Mouse (Mus musculus): Measurements from ENCODE around the gene Grm2. TPM values are rescaled to one million over a fixed set of nuclear protein-coding genes. Genes with fewer than 3 reads are reported as not detected.
A peak's percentile ranks its signal among the peaks of the same experiment; 100 is the strongest.

Grm2 gene
- polyA plus RNA-seq, 1 experiment, result 17.1 TPM

DNA sequence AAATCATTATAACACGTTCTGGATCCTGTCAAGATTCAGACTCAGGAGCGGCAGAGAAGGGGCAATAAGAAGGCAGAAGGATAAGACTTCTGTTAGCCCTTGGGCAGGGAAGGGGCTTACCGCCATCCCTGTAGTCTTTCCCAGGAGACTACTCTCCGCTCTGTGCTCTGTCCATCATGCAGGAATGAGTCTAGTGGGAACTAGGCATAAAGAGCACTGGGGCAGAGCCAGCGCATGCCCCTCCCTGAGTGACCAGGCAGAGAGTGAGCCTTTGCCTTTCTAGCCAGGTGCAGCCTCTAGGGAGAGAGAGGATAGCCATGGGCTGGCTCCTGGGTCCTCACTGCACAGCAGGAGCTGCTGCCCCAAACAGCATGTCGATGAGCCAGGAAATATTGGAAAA, 9.0 kb upstream of the Grm2 start:
- TF ChIP-seq CTCF (IDR thresholded peaks at IDR 0.05; ENCODE audit: borderline replicate concordance, insufficient read depth, low read depth, low read length) (no peak), POLR2A (IDR thresholded peaks at IDR 0.05; ENCODE audit: borderline replicate concordance, insufficient read depth, low read length) (no peak)
- no peak overlapping the region for H3K27ac ChIP-seq (ENCODE audit: insufficient read depth, low read length)
- no peak overlapping the region for H3K4me3 ChIP-seq (replicated peaks; ENCODE audit: insufficient read depth, low read depth, low read length)
- no peaks in the 10 kb centered on the region for H3K27me3 ChIP-seq (ENCODE audit: control insufficient read depth, insufficient read depth, low read length)
- H3K4me1 ChIP-seq (ENCODE audit: control insufficient read depth, insufficient read depth, low read length), result peaks cover 13% of the 10 kb centered on the region
- DNase-seq, result no peak
- WGBS, result 48% methylated on average over 6 of the region's 6 CpGs

DNA sequence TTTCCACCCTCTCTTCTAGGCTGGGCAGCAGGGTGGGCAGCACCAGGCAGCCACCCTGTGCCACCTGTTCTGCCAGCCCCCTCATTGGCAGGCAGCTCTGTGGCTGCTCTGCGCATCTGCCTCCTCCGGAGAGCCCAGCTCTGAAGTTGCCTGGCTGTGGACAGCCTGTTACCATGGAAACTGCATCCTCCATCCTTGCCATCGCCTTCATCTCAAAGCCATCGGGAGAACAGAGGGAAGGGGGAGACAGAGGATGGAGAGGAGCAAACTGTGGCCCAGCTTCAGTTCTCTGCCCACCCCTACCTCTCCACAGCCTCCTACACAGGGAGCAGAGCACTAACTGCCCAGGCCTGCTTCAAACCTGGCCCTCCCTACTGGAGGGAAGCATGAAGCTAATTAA, 8.6 kb upstream of the Grm2 start:
- H3K27me3 ChIP-seq (ENCODE audit: control insufficient read depth, insufficient read depth, low read length), result no peaks in the 10 kb centered on the region
- WGBS, result 14% methylated on average over 4 of the region's 4 CpGs
- DNase-seq, result no peak
- peaks cover 13% of the 10 kb centered on the region for H3K4me1 ChIP-seq (ENCODE audit: control insufficient read depth, insufficient read depth, low read length)
- TF ChIP-seq POLR2A (IDR thresholded peaks at IDR 0.05; ENCODE audit: borderline replicate concordance, insufficient read depth, low read length), result no peak
- no peak for TF ChIP-seq CTCF (IDR thresholded peaks at IDR 0.05; ENCODE audit: borderline replicate concordance, insufficient read depth, low read depth, low read length)
- H3K4me3 ChIP-seq (replicated peaks; ENCODE audit: insufficient read depth, low read depth, low read length), result no peak overlapping the region
- H3K27ac ChIP-seq (ENCODE audit: insufficient read depth, low read length), result no peak overlapping the region

DNA sequence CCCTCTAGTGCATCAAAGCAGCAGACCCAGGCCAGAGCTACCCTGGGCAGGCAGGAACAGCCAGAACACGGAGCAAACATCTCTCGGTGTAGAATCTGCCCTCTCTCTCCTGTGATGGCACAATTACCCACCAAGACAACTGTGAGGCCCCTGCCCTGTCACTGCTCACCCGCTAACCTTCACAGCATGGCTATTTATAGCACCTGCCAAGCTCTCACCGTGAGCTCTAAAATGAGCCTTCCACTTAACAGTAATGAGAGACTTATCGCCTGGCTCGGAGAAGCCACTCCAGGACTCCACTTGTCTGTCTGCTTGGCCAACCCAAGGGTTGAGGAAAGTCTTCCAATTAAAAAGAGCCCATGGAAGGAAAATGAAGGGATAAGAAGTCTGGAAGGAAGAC, 7.3 kb upstream of the Grm2 start:
- Histone ChIP-seq H3K4me3 (replicated peaks; ENCODE audit: insufficient read depth, low read depth, low read length) (no peak overlapping the region), H3K27ac (ENCODE audit: insufficient read depth, low read length) (no peak overlapping the region), H3K27me3 (ENCODE audit: control insufficient read depth, insufficient read depth, low read length) (no peaks in the 10 kb centered on the region), H3K4me1 (ENCODE audit: control insufficient read depth, insufficient read depth, low read length) (peaks cover 13% of the 10 kb centered on the region)
- no peak for DNase-seq
- TF ChIP-seq POLR2A (IDR thresholded peaks at IDR 0.05; ENCODE audit: borderline replicate concordance, insufficient read depth, low read length) (no peak), CTCF (IDR thresholded peaks at IDR 0.05; ENCODE audit: borderline replicate concordance, insufficient read depth, low read depth, low read length) (no peak)
- 52% methylated on average over 6 of the region's 6 CpGs for WGBS

DNA sequence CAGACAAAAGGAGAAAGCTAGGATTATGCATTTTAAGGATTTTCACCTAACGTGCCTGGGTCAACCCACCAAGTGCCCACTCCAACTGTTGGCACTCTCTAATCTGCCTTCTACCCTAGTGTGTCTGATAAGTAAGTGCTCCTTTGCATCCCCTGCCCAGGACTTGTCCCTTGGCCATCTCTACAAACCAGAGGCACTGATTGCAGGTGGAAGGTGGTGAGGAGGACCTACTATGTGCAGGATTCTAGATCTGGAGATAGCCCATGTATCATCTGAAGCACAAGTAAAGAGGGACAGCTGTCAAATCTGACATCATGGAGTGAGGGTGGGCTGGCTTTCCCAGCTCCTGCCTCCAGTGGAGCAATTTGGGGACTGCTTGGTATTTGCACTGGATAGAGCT, 4.1 kb upstream of the Grm2 start:
- 82% methylated on average over 1 of the region's 1 CpGs for WGBS

DNA sequence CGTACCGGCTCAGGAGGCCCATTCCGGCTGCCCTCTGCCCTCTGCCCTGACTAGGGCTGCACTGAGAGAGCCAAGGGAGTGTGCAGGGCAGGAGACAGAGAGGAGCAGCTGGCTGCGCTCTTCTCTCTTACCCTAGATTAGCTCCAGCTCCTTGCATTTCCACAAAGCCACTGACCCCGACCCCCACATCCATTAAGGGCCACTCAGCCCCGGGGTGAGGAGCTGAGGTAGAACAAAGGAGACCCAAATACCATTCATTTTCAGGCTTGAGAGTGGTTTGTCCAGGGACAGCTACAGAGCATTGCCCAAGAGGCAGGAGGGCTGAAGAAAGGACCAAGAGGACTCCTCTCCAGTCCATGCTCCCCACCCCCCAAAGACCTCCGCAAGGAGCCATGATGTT, 3.6 kb upstream of the Grm2 start:
- WGBS, result 52% methylated on average over 7 of the region's 7 CpGs
- no peak for DNase-seq

More for the DNA sequence above, 4.1 kb upstream of the Grm2 start:
- no peak overlapping the region for H3K4me3 ChIP-seq (replicated peaks; ENCODE audit: insufficient read depth, low read depth, low read length)
- no peak for TF ChIP-seq CTCF (IDR thresholded peaks at IDR 0.05; ENCODE audit: borderline replicate concordance, insufficient read depth, low read depth, low read length)
- no peak for TF ChIP-seq POLR2A (IDR thresholded peaks at IDR 0.05; ENCODE audit: borderline replicate concordance, insufficient read depth, low read length)
- no peak for DNase-seq
- H3K27me3 ChIP-seq (ENCODE audit: control insufficient read depth, insufficient read depth, low read length), result no peaks in the 10 kb centered on the region; the same call in 1 of the 2 replicates
- H3K4me1 ChIP-seq (ENCODE audit: control insufficient read depth, insufficient read depth, low read length), result peaks cover 25% of the 10 kb centered on the region
- H3K27ac ChIP-seq (ENCODE audit: insufficient read depth, low read length), result no peak overlapping the region

DNA sequence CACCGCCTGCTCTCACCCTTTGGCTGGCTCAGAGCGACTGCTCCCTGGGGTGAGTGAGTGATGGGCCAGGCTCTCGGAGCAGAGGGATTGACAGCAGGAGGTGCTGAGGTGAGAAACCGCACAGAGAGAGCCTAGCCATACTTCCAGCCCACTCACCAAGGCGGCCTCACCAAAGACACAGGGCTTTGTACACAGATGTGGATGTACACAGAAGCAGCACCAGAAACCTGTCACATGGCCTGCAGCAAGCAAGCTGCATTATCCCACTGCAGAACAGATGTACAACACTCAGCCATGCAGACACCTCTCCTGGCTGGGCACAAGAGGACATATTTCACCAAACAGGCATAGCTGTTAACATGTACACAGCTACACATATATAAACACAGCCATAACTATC, 1.7 kb upstream of the Grm2 start:
- WGBS, result 16% methylated on average over 5 of the region's 5 CpGs
- Histone ChIP-seq H3K27me3 (ENCODE audit: control insufficient read depth, insufficient read depth, low read length) (no peaks in the 10 kb centered on the region; the same call in 1 of the 2 replicates), H3K4me1 (ENCODE audit: control insufficient read depth, insufficient read depth, low read length) (peaks cover 16% of the 10 kb centered on the region), H3K27ac (ENCODE audit: insufficient read depth, low read length) (no peak overlapping the region), H3K4me3 (replicated peaks; ENCODE audit: insufficient read depth, low read depth, low read length) (no peak overlapping the region)
- TF ChIP-seq POLR2A (IDR thresholded peaks at IDR 0.05; ENCODE audit: borderline replicate concordance, insufficient read depth, low read length) (no peak), CTCF (IDR thresholded peaks at IDR 0.05; ENCODE audit: borderline replicate concordance, insufficient read depth, low read depth, low read length) (no peak)
- no peak for DNase-seq

More for the DNA sequence above, 3.6 kb upstream of the Grm2 start:
- no peaks in the 10 kb centered on the region; the same call in 1 of the 2 replicates for H3K27me3 ChIP-seq (ENCODE audit: control insufficient read depth, insufficient read depth, low read length)
- no peak overlapping the region for H3K27ac ChIP-seq (ENCODE audit: insufficient read depth, low read length)
- no peak overlapping the region for H3K4me3 ChIP-seq (replicated peaks; ENCODE audit: insufficient read depth, low read depth, low read length)
- no peak for TF ChIP-seq CTCF (IDR thresholded peaks at IDR 0.05; ENCODE audit: borderline replicate concordance, insufficient read depth, low read depth, low read length)
- no peak for TF ChIP-seq POLR2A (IDR thresholded peaks at IDR 0.05; ENCODE audit: borderline replicate concordance, insufficient read depth, low read length)
- H3K4me1 ChIP-seq (ENCODE audit: control insufficient read depth, insufficient read depth, low read length), result peaks cover 21% of the 10 kb centered on the region

DNA sequence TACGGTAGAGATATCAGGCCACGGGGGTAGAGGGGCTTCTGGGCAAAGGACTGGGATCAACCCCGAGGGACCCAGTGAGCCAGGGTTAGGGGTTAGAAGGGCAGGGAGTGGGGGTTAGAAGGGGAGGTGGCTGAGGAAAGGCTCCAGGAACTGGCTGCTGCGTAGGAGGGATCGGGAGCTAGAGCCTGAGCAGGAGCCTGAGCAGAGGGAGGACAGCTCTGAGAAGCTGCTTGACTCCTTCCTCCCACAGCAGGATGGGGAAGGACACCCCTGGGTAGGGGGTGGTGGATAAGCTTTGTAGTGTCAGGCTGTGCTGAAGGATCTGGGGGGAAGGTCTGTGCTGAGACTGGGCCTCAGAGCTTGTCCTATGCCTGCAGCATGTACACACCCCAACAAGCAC, 938 bp upstream of the Grm2 start:
- H3K27me3 ChIP-seq (ENCODE audit: control insufficient read depth, insufficient read depth, low read length), result no peaks in the 10 kb centered on the region; the same call in 1 of the 2 replicates
- 75% methylated on average over 5 of the region's 5 CpGs for WGBS
- no peak for DNase-seq
- no peak overlapping the region for H3K4me3 ChIP-seq (replicated peaks; ENCODE audit: insufficient read depth, low read depth, low read length)
- TF ChIP-seq CTCF (IDR thresholded peaks at IDR 0.05; ENCODE audit: borderline replicate concordance, insufficient read depth, low read depth, low read length) (no peak), POLR2A (IDR thresholded peaks at IDR 0.05; ENCODE audit: borderline replicate concordance, insufficient read depth, low read length) (no peak)
- peaks cover 16% of the 10 kb centered on the region for H3K4me1 ChIP-seq (ENCODE audit: control insufficient read depth, insufficient read depth, low read length)
- no peak overlapping the region for H3K27ac ChIP-seq (ENCODE audit: insufficient read depth, low read length)

DNA sequence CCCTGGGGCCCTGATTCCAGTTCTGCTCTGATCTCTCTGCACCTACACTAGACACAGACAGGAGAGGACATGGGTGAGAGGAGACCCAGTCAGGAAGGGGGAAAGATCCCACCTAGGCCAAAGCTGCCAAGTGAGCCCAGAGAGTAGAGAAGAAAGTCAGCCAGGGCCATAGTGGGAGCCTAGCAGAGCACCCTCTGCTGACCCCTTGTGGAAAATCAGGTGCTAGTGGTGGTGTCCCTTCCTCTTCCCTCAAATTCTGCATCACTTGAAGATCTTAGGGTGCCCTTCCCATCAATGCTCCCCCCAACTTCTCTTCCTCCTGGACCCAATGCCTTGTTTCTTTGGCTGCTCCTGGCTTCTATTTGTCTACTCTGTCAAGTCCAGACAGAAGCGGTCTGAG, 3.2 kb downstream of the Grm2 start:
- Histone ChIP-seq H3K4me3 (replicated peaks; ENCODE audit: insufficient read depth, low read depth, low read length) (no peak overlapping the region), H3K4me1 (ENCODE audit: control insufficient read depth, insufficient read depth, low read length) (peaks cover 16% of the 10 kb centered on the region), H3K27me3 (ENCODE audit: control insufficient read depth, insufficient read depth, low read length) (no peaks in the 10 kb centered on the region; the same call in 1 of the 2 replicates), H3K27ac (ENCODE audit: insufficient read depth, low read length) (no peak overlapping the region)
- DNase-seq, result no peak
- WGBS, result 84% methylated on average over 1 of the region's 1 CpGs
- TF ChIP-seq POLR2A (IDR thresholded peaks at IDR 0.05; ENCODE audit: borderline replicate concordance, insufficient read depth, low read length) (no peak), CTCF (IDR thresholded peaks at IDR 0.05; ENCODE audit: borderline replicate concordance, insufficient read depth, low read depth, low read length) (peak; percentile 29; the same call in 1 of the 2 replicates)
